Mouse (Mus musculus): ENCODE measurements around the gene Mrpl54. TPM values are rescaled to one million over a fixed set of nuclear protein-coding genes. Genes with fewer than 3 reads are reported as not detected.

Gene Mrpl54
- total RNA-seq, 2 experiments from 2014 or later = 38.8 to 43.5 TPM

GRCm38 (mm10) chr10:81295185-81295584 lies 28.5 kb upstream of the Mrpl54 start:
- peak; percentile 58 to 69 for DNase-seq (ENCODE audit: low spot score in 2 of 2)

DNA sequence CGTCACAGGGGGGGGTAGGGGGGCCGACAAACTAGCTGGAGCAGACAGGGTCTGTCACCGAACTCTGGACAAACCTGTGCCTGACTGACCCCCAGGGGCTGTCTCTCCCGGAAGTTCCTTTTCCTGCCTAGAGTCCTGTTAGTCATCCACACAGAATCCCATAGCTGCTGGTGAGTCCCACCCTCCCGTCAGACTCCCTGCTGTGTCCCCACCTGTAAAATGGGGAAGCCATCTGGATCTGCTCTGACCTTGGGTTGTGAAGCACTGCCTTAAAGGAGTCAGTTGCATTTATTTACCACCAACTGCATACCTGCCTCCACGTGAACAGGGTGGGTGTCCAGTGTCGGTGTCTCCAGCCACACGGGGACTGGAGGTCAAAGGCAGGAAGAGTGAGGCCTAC lies 27.7 kb upstream of the Mrpl54 start:
- DNase-seq (ENCODE audit: low spot score in 2 of 2) = no peak

GRCm38 (mm10) chr10:81293334-81294030 lies 26.7 kb upstream of the Mrpl54 start:
- no peak for DNase-seq (ENCODE audit: low spot score in 2 of 2)

DNA sequence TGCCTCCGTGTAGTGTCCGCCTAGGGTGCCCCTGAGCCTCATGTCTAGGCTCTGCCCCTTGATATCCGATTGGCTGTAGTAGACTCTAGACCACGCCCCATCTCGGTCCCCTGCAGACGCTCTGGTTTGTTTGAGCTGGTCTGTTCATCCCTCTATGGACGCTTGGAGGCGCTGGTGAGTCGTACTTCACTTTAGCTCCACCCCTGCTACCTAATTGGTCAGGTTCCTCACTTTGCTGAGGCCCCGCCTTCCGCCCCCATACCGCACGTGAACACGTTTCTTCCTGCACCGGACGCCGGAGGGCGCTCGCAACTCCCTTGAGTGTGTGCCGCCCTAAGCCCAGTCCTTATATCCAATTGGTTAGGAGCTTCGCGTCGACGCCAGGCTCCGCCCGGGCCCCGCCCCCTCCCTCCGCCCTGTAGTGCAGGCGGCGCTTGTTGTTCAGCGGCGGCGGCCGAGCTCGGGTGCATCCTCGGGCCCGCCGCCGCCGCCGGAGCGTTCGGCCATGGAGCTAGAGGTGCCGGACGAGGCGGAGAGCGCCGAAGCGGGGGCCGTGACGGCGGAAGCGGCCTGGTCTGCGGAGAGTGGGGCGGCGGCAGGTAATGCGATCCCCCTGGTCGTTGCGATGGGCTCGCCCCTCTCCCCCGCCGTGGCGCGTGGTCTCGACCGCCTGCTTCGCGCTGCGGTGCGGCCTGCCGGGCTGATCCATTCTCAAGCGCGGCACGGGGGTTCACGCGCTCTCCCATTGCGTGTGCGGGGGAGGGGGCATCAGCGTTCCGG lies 26.0 kb upstream of the Mrpl54 start, which contains the start of gene Pip5k1c:
Gene Pip5k1c (plus strand): TSS at position 410 of the 780 bp plus-strand sequence.
- peak; percentile 99 to 100 for DNase-seq (ENCODE audit: low spot score in 2 of 2)

- DNase-seq (ENCODE audit: low spot score in 2 of 2) = no peak
Measured at GRCm38 (mm10) chr10:81291511-81292104, 24.9 kb upstream of the Mrpl54 start, which contains the start of gene Tjp3. Tjp3 (minus strand) TSS chr10:81291581.

DNA sequence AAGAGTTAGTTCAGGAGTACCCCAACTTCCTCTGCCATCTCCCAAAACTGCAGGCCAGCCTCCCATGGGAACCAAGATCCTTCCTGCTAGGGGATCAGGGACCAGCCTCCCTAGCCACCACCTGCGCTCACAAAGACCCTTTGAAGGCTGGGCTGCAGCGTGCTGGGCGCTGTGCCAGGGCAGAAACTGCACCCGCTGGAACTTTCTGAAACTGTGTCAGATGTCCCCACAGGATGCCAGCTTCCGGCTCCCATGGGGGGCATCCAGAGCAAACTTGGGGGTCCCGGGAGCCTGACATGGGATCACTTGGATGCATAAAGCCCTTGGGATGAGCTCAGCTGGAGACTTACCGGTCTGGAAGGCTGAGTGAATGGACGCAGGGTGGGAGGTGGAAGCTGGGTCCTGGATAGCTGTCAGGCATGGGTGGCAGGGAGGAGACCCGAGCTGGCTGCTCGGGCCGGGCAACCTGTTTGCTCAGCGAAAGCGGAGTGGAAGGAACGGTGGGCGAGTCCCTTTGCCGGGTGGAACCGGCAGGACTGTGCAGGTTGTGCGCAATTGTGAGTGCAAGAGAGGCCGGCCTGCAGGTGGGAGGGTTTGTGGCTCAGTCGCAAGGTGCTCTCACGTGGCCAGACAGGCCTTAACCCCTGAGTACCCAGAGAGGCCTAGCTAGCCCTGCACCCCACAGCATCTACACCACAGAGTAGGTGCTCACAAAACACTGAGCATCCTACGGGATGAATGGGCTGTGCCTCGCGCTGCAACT lies 24.1 kb upstream of the Mrpl54 start:
- no peak for DNase-seq (ENCODE audit: low spot score in 2 of 2)

DNA sequence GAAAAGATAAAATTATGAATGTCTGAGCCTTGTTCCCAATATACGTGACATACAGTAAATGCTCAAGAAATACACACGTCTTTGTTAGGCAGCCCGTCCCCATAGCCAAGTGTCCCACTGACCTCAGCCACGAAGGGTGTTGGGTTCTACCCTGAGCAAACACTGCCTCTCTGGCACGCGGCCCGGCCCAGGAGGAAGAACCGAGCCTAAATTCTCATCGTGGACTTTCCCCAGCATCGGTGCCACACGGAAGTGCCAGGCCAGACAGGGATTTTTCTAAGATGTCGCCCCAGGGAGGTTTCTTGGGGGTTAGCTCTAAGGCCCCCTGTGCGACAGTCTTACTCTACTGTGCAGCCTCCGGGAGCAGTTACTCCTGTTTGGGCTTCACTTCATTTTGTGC lies 23.1 kb upstream of the Mrpl54 start:
- DNase-seq (ENCODE audit: low spot score in 2 of 2) = no peak

- DNase-seq (ENCODE audit: low spot score in 2 of 2) = peak; percentile 54 to 68
Measured at GRCm38 (mm10) chr10:81289278-81289677, 22.5 kb upstream of the Mrpl54 start.

GRCm38 (mm10) chr10:81288601-81289000 lies 21.9 kb upstream of the Mrpl54 start:
- peak; percentile 54 to 57 for DNase-seq (ENCODE audit: low spot score in 2 of 2)

DNA sequence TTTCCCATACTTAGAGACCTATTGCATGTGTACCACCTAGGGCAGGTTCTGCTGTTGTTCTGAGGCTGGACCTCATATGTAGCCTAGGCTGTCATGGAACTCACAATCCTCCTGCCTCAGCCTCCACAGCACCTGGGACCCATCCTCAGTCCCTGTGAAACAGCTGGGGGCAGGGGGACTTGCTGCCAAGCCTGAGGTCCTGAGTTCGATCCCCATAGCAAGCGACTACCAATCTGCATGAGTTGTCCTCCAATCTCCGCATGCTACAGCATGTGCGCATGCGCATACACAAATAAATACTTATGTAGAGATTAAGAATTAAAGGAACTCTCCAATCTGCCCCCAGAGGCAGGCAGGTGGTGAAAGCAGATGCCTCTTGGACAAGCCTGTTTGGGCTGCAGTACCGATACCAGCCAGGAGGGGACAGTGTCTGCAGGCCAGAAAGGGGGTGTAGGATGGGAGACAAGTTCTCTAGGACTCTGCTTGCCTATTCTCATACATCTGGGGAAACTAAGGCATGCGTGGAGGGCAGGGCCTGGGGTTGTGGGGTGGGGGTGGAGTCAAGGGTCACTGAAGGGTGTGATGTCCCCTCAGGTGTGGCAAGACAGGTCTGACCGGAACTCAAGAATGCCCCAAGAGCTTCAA lies 20.9 kb upstream of the Mrpl54 start:
- DNase-seq (ENCODE audit: low spot score in 2 of 2) = peak in 1 of 2 experiments; percentile 66

DNA sequence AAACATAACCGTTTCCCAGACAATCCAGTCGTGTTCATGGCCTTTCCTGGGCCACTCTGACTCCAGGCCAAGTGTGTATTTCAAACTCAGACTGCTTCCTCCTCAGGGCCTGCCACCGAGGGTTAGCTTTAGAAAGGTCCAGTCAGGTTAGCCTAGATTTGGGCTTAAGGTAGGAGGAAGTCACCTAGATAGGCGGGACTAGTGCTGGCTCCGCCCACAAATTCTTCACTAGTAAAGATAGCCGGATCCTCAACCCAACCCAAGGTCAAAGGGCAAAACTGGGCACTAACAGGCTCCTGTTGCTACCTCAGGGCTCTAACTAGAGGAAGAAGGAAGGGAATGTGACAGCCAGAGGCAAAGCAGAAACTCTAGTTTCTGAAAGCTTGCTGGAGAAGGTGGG lies 19.9 kb upstream of the Mrpl54 start:
- no peak for DNase-seq (ENCODE audit: low spot score in 2 of 2)

- peak; percentile 82 to 88 for DNase-seq (ENCODE audit: low spot score in 2 of 2)
Measured at GRCm38 (mm10) chr10:81285694-81286450, 19.1 kb upstream of the Mrpl54 start.

DNA sequence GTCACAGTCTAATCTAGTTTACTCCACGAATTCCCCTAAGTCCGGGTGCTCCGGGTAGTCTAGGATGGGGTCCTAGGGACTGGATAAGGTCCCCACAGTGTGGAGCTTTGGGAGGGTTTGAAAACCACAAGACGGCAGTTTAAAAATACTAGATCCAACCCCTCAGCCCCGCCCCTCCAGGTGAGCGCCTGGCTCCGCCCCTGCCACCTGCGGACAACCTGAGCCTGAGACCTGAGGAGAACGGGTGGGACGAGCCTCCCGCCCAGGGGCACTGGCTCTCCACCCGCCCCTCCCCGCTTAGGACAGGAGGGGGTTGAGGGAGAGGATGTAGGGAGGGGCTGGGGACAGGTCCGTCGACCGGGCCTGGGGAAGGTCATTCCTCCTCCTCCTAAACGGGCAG lies 18.0 kb upstream of the Mrpl54 start:
- no peak for DNase-seq (ENCODE audit: low spot score in 2 of 2)

- DNase-seq (ENCODE audit: low spot score in 2 of 2) = no peak
Measured at GRCm38 (mm10) chr10:81284189-81284588, 17.5 kb upstream of the Mrpl54 start.

DNA sequence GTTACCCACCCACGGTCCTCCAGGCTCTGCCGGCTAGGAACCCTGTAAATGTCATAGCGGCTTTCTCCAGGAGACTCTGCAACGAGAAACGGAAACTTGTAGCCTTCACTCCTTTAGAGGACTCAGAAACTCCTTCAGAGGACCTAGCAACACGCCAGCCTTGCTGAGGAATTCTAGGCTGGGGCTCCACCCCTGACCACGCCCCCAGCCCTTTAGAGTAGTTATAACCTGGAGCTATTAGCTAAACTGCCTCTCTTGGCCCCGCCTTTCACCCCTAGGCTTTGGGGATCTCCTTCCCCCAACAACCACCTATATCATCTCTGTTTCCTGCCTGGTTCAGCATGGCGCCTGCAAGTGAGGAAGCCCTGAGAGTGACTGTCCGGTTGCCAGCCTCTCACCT lies 12.8 kb upstream of the Mrpl54 start:
- DNase-seq (ENCODE audit: low spot score in 2 of 2) = no peak

- DNase-seq (ENCODE audit: low spot score in 2 of 2) = no peak
Measured at GRCm38 (mm10) chr10:81277676-81278075, 10.9 kb upstream of the Mrpl54 start.

GRCm38 (mm10) chr10:81273842-81274241 lies 7.1 kb upstream of the Mrpl54 start:
- DNase-seq (ENCODE audit: low spot score in 2 of 2) = no peak

DNA sequence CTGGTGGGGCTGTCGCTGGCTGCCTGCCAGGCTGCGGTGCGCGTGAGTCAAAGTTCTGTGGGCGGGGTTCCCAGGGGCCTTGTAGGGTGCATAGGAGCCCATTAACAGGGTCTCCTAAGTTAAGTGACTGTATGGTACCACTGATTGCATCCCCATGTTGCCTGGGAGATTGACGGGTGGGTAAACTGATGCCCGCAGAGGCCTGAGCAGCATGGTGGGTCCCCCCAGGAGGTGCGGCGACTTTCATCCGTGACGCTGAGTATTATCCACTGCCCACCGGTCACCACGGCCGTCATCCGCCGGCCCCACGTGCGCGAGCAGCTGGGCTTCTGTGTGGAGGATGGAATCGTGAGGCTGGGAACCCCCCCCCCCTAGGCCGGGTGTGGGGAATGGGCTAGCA lies 5.6 kb upstream of the Mrpl54 start:
- DNase-seq (ENCODE audit: low spot score in 2 of 2) = no peak

GRCm38 (mm10) chr10:81268643-81269412 lies 2.1 kb upstream of the Mrpl54 start:
- no peak for DNase-seq (ENCODE audit: low spot score in 2 of 2)

All from left cerebral cortex, adult 18-20 months (tissue).